Mouse (Mus musculus) ES-Bruce4 (cell line): ENCODE data around the gene Usp44.

Experiments
- CTCF ChIP-seq: IDR thresholded peaks from one replicate; pipeline ENCODE4 v1.8.1; 2011; ENCODE audit warnings: low read depth, low read length
- EP300 ChIP-seq: IDR thresholded peaks from 2 replicates; pipeline ENCODE4 v1.6.1; 2011; ENCODE audit warnings: low read depth, low read length; ENCODE audit not compliant: insufficient read depth
- POLR2A ChIP-seq: IDR thresholded peaks from one replicate; pipeline ENCODE4 v1.8.1; 2011; ENCODE audit warnings: low read length; ENCODE audit not compliant: insufficient read depth

DNA sequence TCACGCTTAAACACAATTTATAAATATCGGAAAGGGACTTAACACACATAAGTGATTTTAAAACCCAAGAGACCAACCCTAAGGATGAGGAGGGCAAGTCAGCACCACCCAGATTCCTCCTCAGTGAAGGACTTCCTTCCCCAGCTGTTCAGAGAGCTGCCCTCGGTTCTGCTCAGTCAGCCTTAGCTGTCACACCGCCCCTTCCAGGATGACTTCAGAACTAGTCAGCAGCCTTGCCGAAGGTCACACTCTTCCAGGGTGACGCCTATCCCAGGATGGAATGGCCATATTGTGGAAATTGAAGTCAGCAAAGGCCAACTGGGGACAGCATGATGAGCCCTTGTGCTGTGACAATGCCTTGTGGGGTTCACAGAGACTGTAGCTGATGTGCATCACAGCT, 28.2 kb upstream of the Usp44 start:
- TF ChIP-seq EP300 (no peak), CTCF (no peak), POLR2A (no peak)
